Comparison of ENCODE assay signal across 8 mouse cellular contexts in genomic region chr13:3670039-3670438, GRCm38 (mm10). TPM values are rescaled to one million over a fixed set of nuclear protein-coding genes. Genes with fewer than 3 reads are reported as not detected.
A peak's percentile ranks its signal among the peaks of the same experiment; 100 is the strongest.
DNase-seq lines count a peak whose midpoint lies in the region; ATAC-seq lines count a peak whose summit lies in the region.

No protein-coding gene starts in this region.

- no peaks in the 10 kb centered on the region for H3K9me3 ChIP-seq in intestine, embryonic 15.5 days
- H3K9me3 ChIP-seq in liver, embryonic 13.5 days (replicated peaks), result no peaks in the 10 kb centered on the region

- peak; percentile 75 for ATAC-seq in intestine, embryonic 15.5 days
- ATAC-seq in liver, embryonic 13.5 days (ENCODE audit: low read depth), result peak; percentile 75
- no peak for ATAC-seq in frontal cortex, adult (ENCODE audit: low TSS enrichment)

- WGBS in intestine, embryonic 15.5 days, result 63% methylated on average over 1 of the region's 1 CpGs
- WGBS in liver, embryonic 13.5 days (ENCODE audit: insufficient replicate concordance), result 40% methylated on average over 1 of the region's 1 CpGs

- H3K4me1 ChIP-seq in intestine, embryonic 15.5 days (replicated peaks), result no peaks in the 10 kb centered on the region; the same call in 1 of the 2 replicates
- peaks cover 8% of the 10 kb centered on the region; the same call in 1 of the 2 replicates for H3K4me1 ChIP-seq in liver, embryonic 13.5 days (replicated peaks)

- no peak overlapping the region for H3K27ac ChIP-seq in intestine, embryonic 15.5 days
- H3K27ac ChIP-seq in liver, embryonic 13.5 days, result peak overlapping the region; percentile 43

- no peaks in the 10 kb centered on the region for H3K27me3 ChIP-seq in intestine, embryonic 15.5 days (replicated peaks)
- H3K27me3 ChIP-seq in liver, embryonic 13.5 days, result no peaks in the 10 kb centered on the region

- no peaks in the 10 kb centered on the region for H3K36me3 ChIP-seq in intestine, embryonic 15.5 days
- no peaks in the 10 kb centered on the region for H3K36me3 ChIP-seq in liver, embryonic 13.5 days

- no peak overlapping the region for H3K4me3 ChIP-seq in intestine, embryonic 15.5 days (replicated peaks)
- no peak overlapping the region for H3K4me3 ChIP-seq in liver, embryonic 13.5 days (replicated peaks)

- no peak overlapping the region for H3K9ac ChIP-seq in intestine, embryonic 15.5 days
- no peak overlapping the region for H3K9ac ChIP-seq in liver, embryonic 13.5 days

- no peak overlapping the region for H3K4me2 ChIP-seq in intestine, embryonic 15.5 days (replicated peaks)
- H3K4me2 ChIP-seq in liver, embryonic 13.5 days, result no peak overlapping the region

- DNase-seq in adrenal gland, adult (ENCODE audit: inconsistent age in 2 of 2, low spot score in 1 of 2), result peak; percentile 50 to 65
- DNase-seq in adrenal gland, adult 18-20 months (ENCODE audit: low spot score in 2 of 2), result no peak
- DNase-seq in embryo, embryonic 11 days, result peak; percentile 53
- no peak for DNase-seq in liver, embryonic 13.5 days
- DNase-seq in cerebellum, adult 11-12 months, result no peak
- no peak for DNase-seq in thymus, postnatal 0 days (ENCODE audit: low spot score)

RNA-seq across cellular contexts. Expression of gene Asb13, which starts 36.2 kb away (rescaled TPM):
- 10 to 100 TPM; 12.5 to 15.6 TPM for total RNA-seq in adrenal gland, adult 18-20 months (2021)
- polyA plus RNA-seq in intestine, embryonic 15.5 days (2015; fragmentation: Nextera tagmentation; extraction: Ambion mirVana), result 6.9 and 7.2 TPM in 2 replicates
- polyA plus RNA-seq in liver, embryonic 13.5 days (2015; fragmentation: Nextera tagmentation; extraction: Ambion mirVana), result 2.1 and 2.8 TPM in 2 replicates
- 6.5 and 7.5 TPM in 2 replicates for polyA plus RNA-seq in thymus, postnatal 0 days (2015; fragmentation: Nextera tagmentation; extraction: Ambion mirVana)

RNA-seq across cellular contexts. Expression of gene Fam208b, which starts 59.1 kb away (rescaled TPM):
- total RNA-seq in adrenal gland, adult 18-20 months (2021), result 10 to 100 TPM; 17.4 to 19.9 TPM
- polyA plus RNA-seq in intestine, embryonic 15.5 days (2015; fragmentation: Nextera tagmentation; extraction: Ambion mirVana), result 8.6 and 12.7 TPM in 2 replicates
- polyA plus RNA-seq in liver, embryonic 13.5 days (2015; fragmentation: Nextera tagmentation; extraction: Ambion mirVana), result 3.3 and 4.3 TPM in 2 replicates
- 10.7 and 12.5 TPM in 2 replicates for polyA plus RNA-seq in thymus, postnatal 0 days (2015; fragmentation: Nextera tagmentation; extraction: Ambion mirVana)

Comparison
In these comparisons a context has a peak if more than half of its experiments do, and no peak if none do; other contexts are left out.
1. DNase-seq: peak in adrenal gland, adult (2 of 2) and embryo, embryonic 11 days (single experiment); none in adrenal gland, adult 18-20 months (0 of 2), liver, embryonic 13.5 days (single experiment), cerebellum, adult 11-12 months (single experiment) and thymus, postnatal 0 days (single experiment).